Mouse (Mus musculus): ENCODE results near the gene Asap3. TPM values are rescaled to one million over a fixed set of nuclear protein-coding genes. Genes with fewer than 3 reads are reported as not detected.

Asap3 gene
- polyA plus RNA-seq, 1 experiment from 2014 or later, result 2.8 TPM

DNA sequence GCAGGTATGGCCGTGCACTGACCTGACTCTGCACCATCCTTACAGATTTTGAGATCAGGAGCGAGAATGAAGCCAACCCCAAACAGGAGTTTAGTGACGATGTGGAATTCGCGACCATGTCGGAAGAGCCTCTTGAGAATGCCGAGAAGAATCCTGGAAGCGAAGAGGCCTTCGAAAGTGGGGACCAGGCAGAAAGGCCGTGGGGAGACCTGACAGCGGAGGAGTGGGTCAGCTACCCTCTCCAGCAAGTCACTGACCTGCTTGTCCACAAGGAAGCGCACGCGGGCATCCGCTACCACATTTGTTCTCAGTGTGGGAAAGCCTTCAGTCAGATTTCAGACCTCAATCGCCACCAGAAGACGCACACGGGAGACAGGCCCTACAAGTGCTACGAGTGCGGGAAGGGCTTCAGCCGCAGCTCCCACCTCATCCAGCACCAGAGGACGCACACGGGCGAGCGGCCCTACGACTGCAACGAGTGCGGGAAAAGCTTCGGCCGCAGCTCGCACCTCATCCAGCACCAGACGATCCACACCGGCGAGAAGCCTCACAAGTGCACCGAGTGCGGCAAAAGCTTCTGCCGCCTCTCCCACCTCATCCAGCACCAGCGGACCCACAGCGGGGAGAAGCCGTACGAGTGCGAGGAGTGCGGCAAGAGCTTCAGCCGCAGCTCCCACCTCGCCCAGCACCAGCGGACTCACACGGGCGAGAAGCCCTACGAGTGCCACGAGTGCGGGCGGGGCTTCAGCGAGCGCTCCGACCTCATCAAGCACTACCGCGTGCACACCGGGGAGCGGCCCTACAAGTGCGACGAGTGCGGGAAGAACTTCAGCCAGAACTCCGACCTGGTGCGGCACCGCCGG lies 84.0 kb downstream of the Asap3 start:
- Histone ChIP-seq H3K9ac (ENCODE audit: low read length) (no peak overlapping the region), H3K4me3 (ENCODE audit: low read length) (no peak overlapping the region), H3K27me3 (ENCODE audit: control insufficient read depth, insufficient read depth, low read length) (no peaks in the 10 kb centered on the region), H3K27ac (ENCODE audit: low read length) (no peak overlapping the region), H3K4me2 (ENCODE audit: low read depth, low read length) (no peak overlapping the region), H3K36me3 (ENCODE audit: control insufficient read depth, insufficient read depth) (peaks cover 61% of the 10 kb centered on the region), H3K4me1 (ENCODE audit: control insufficient read depth, insufficient read depth, low read length) (peaks cover 8% of the 10 kb centered on the region), H3K9me3 (replicated peaks; ENCODE audit: control insufficient read depth, low read length) (peaks cover 8% of the 10 kb centered on the region)
- ATAC-seq (replicated peaks; ENCODE audit: extremely low read depth, insufficient read depth, low FRiP score), result no peak
- WGBS, result 62% methylated on average over 66 of the region's 66 CpGs

GRCm38 (mm10) chr4:136290781-136291595 lies 84.8 kb downstream of the Asap3 start:
- Histone ChIP-seq H3K4me2 (ENCODE audit: low read depth, low read length) (no peak overlapping the region), H3K4me3 (ENCODE audit: low read length) (no peak overlapping the region), H3K9ac (ENCODE audit: low read length) (no peak overlapping the region), H3K4me1 (ENCODE audit: control insufficient read depth, insufficient read depth, low read length) (peaks cover 8% of the 10 kb centered on the region), H3K27me3 (ENCODE audit: control insufficient read depth, insufficient read depth, low read length) (no peaks in the 10 kb centered on the region), H3K27ac (ENCODE audit: low read length) (no peak overlapping the region), H3K36me3 (ENCODE audit: control insufficient read depth, insufficient read depth) (peaks cover 64% of the 10 kb centered on the region), H3K9me3 (replicated peaks; ENCODE audit: control insufficient read depth, low read length) (peaks cover 8% of the 10 kb centered on the region)
- no peak for ATAC-seq (replicated peaks; ENCODE audit: extremely low read depth, insufficient read depth, low FRiP score)
- 79% methylated on average over 39 of the region's 39 CpGs for WGBS

GRCm38 (mm10) chr4:136291692-136292091 lies 85.5 kb downstream of the Asap3 start:
- Histone ChIP-seq H3K36me3 (ENCODE audit: control insufficient read depth, insufficient read depth) (peaks cover 64% of the 10 kb centered on the region), H3K9ac (ENCODE audit: low read length) (no peak overlapping the region), H3K27ac (ENCODE audit: low read length) (no peak overlapping the region), H3K9me3 (replicated peaks; ENCODE audit: control insufficient read depth, low read length) (peaks cover 8% of the 10 kb centered on the region), H3K4me2 (ENCODE audit: low read depth, low read length) (no peak overlapping the region), H3K4me3 (ENCODE audit: low read length) (no peak overlapping the region), H3K4me1 (ENCODE audit: control insufficient read depth, insufficient read depth, low read length) (peaks cover 4% of the 10 kb centered on the region), H3K27me3 (ENCODE audit: control insufficient read depth, insufficient read depth, low read length) (no peaks in the 10 kb centered on the region)
- ATAC-seq (replicated peaks; ENCODE audit: extremely low read depth, insufficient read depth, low FRiP score), result no peak
- 78% methylated on average over 6 of the region's 6 CpGs for WGBS

Other genes with a start within 250 kb of the Asap3 start
- gene Gale, start 242.6 kb upstream of the Asap3 start, polyA plus RNA-seq (2015; fragmentation: Nextera tagmentation; extraction: Ambion mirVana), result 24.4 and 24.5 TPM in 2 replicates
- gene Lypla2, start 233.7 kb upstream of the Asap3 start, polyA plus RNA-seq (2015; fragmentation: Nextera tagmentation; extraction: Ambion mirVana), result 73.2 and 77.3 TPM in 2 replicates
- 45.1 and 64.5 TPM in 2 replicates for gene Pithd1, start 219.1 kb upstream of the Asap3 start, polyA plus RNA-seq (2015; fragmentation: Nextera tagmentation; extraction: Ambion mirVana)
- 31.7 and 34.6 TPM in 2 replicates for gene Eloa, start 184.6 kb upstream of the Asap3 start, polyA plus RNA-seq (2015; fragmentation: Nextera tagmentation; extraction: Ambion mirVana)
- 211 and 253 TPM in 2 replicates for gene Rpl11, start 152.9 kb upstream of the Asap3 start, polyA plus RNA-seq (2015; fragmentation: Nextera tagmentation; extraction: Ambion mirVana)
- gene Id3, start 62.9 kb upstream of the Asap3 start, polyA plus RNA-seq (2015; fragmentation: Nextera tagmentation; extraction: Ambion mirVana), result 218 and 262 TPM in 2 replicates
- 8.6 and 11.0 TPM in 2 replicates for gene E2f2, start 34.0 kb upstream of the Asap3 start, polyA plus RNA-seq (2015; fragmentation: Nextera tagmentation; extraction: Ambion mirVana)
- gene Tcea3, start 41.4 kb downstream of the Asap3 start, polyA plus RNA-seq (2015; fragmentation: Nextera tagmentation; extraction: Ambion mirVana), result 54.9 and 57.5 TPM in 2 replicates
- 20.0 and 22.0 TPM in 2 replicates for gene Zfp46, start 78.3 kb downstream of the Asap3 start, polyA plus RNA-seq (2015; fragmentation: Nextera tagmentation; extraction: Ambion mirVana)
- gene Hnrnpr, start 104.6 kb downstream of the Asap3 start, polyA plus RNA-seq (2015; fragmentation: Nextera tagmentation; extraction: Ambion mirVana), result 95.6 and 95.8 TPM in 2 replicates
- gene Htr1d, start 217.2 kb downstream of the Asap3 start, polyA plus RNA-seq (2015; fragmentation: Nextera tagmentation; extraction: Ambion mirVana), result 0.14 and 0.20 TPM in 2 replicates

All from heart, embryonic 16.5 days (tissue).